Mouse (Mus musculus): ENCODE measurements at regions not wholly inside any gene's neighbourhood (a gene's known extent, or its start where the extent isn't known, plus 50 kb on each side); places are given as distances from the start of the nearest gene placed in this dataset.

GRCm38 (mm10) chr17:85873853-85874586 lies 185.9 kb upstream of the Six2 start:
- Histone ChIP-seq H3K4me3 (replicated peaks) (no peak overlapping the region), H3K4me1 (ENCODE audit: control insufficient read depth) (no peaks in the 10 kb centered on the region), H3K27me3 (ENCODE audit: control insufficient read depth) (peaks cover 26% of the 10 kb centered on the region), H3K36me3 (ENCODE audit: control insufficient read depth) (no peaks in the 10 kb centered on the region), H3K9me3 (ENCODE audit: control insufficient read depth, low read length) (no peaks in the 10 kb centered on the region)
- TF ChIP-seq TAL1 (IDR thresholded peaks at IDR 0.05; ENCODE audit: low read length) (no peak), GATA1 (IDR thresholded peaks at IDR 0.05; ENCODE audit: low read length) (peak; percentile 40; the same call in 1 of the 2 replicates)

- Histone ChIP-seq H3K27me3 (ENCODE audit: control insufficient read depth) (peaks cover 26% of the 10 kb centered on the region), H3K4me1 (ENCODE audit: control insufficient read depth) (no peaks in the 10 kb centered on the region), H3K4me3 (replicated peaks) (no peak overlapping the region), H3K9me3 (ENCODE audit: control insufficient read depth, low read length) (no peaks in the 10 kb centered on the region), H3K36me3 (ENCODE audit: control insufficient read depth) (no peaks in the 10 kb centered on the region)
- TF ChIP-seq TAL1 (IDR thresholded peaks at IDR 0.05; ENCODE audit: low read length) (no peak), GATA1 (IDR thresholded peaks at IDR 0.05; ENCODE audit: low read length) (no peak)
Observed at GRCm38 (mm10) chr17:85872903-85873413, 184.9 kb upstream of the Six2 start.

GRCm38 (mm10) chr17:85870406-85870805 lies 182.3 kb upstream of the Six2 start:
- Histone ChIP-seq H3K27me3 (ENCODE audit: control insufficient read depth) (peaks cover 22% of the 10 kb centered on the region), H3K4me3 (replicated peaks) (no peak overlapping the region), H3K4me1 (ENCODE audit: control insufficient read depth) (no peaks in the 10 kb centered on the region), H3K9me3 (ENCODE audit: control insufficient read depth, low read length) (no peaks in the 10 kb centered on the region), H3K36me3 (ENCODE audit: control insufficient read depth) (no peaks in the 10 kb centered on the region)
- TF ChIP-seq TAL1 (IDR thresholded peaks at IDR 0.05; ENCODE audit: low read length), result no peak
- no peak for TF ChIP-seq GATA1 (IDR thresholded peaks at IDR 0.05; ENCODE audit: low read length)

GRCm38 (mm10) chr17:85869179-85869578 lies 181.1 kb upstream of the Six2 start:
- no peaks in the 10 kb centered on the region for H3K9me3 ChIP-seq (ENCODE audit: control insufficient read depth, low read length)
- TF ChIP-seq TAL1 (IDR thresholded peaks at IDR 0.05; ENCODE audit: low read length) (no peak), GATA1 (IDR thresholded peaks at IDR 0.05; ENCODE audit: low read length) (no peak)
- H3K4me3 ChIP-seq (replicated peaks), result no peak overlapping the region
- H3K27me3 ChIP-seq (ENCODE audit: control insufficient read depth), result peaks cover 11% of the 10 kb centered on the region
- no peaks in the 10 kb centered on the region for H3K36me3 ChIP-seq (ENCODE audit: control insufficient read depth)
- H3K4me1 ChIP-seq (ENCODE audit: control insufficient read depth), result no peaks in the 10 kb centered on the region

- no peaks in the 10 kb centered on the region for H3K36me3 ChIP-seq (ENCODE audit: control insufficient read depth)
- no peaks in the 10 kb centered on the region for H3K9me3 ChIP-seq (ENCODE audit: control insufficient read depth, low read length)
- H3K27me3 ChIP-seq (ENCODE audit: control insufficient read depth), result peaks cover 6% of the 10 kb centered on the region
- H3K4me1 ChIP-seq (ENCODE audit: control insufficient read depth), result no peaks in the 10 kb centered on the region
- no peak overlapping the region for H3K4me3 ChIP-seq (replicated peaks)
- TF ChIP-seq GATA1 (IDR thresholded peaks at IDR 0.05; ENCODE audit: low read length), result no peak
- no peak for TF ChIP-seq TAL1 (IDR thresholded peaks at IDR 0.05; ENCODE audit: low read length)
Observed at GRCm38 (mm10) chr17:85867945-85868616, 180.0 kb upstream of the Six2 start.

GRCm38 (mm10) chr17:85866581-85866980 lies 178.5 kb upstream of the Six2 start:
- Histone ChIP-seq H3K36me3 (ENCODE audit: control insufficient read depth) (no peaks in the 10 kb centered on the region), H3K9me3 (ENCODE audit: control insufficient read depth, low read length) (no peaks in the 10 kb centered on the region), H3K4me1 (ENCODE audit: control insufficient read depth) (no peaks in the 10 kb centered on the region), H3K4me3 (replicated peaks) (no peak overlapping the region), H3K27me3 (ENCODE audit: control insufficient read depth) (no peaks in the 10 kb centered on the region)
- TF ChIP-seq GATA1 (IDR thresholded peaks at IDR 0.05; ENCODE audit: low read length), result no peak
- TF ChIP-seq TAL1 (IDR thresholded peaks at IDR 0.05; ENCODE audit: low read length), result no peak

GRCm38 (mm10) chr17:85865940-85866339 lies 177.9 kb upstream of the Six2 start:
- no peak for TF ChIP-seq TAL1 (IDR thresholded peaks at IDR 0.05; ENCODE audit: low read length)
- no peak for TF ChIP-seq GATA1 (IDR thresholded peaks at IDR 0.05; ENCODE audit: low read length)
- H3K4me3 ChIP-seq (replicated peaks), result no peak overlapping the region
- H3K4me1 ChIP-seq (ENCODE audit: control insufficient read depth), result no peaks in the 10 kb centered on the region
- no peaks in the 10 kb centered on the region for H3K9me3 ChIP-seq (ENCODE audit: control insufficient read depth, low read length)
- no peaks in the 10 kb centered on the region for H3K27me3 ChIP-seq (ENCODE audit: control insufficient read depth)
- H3K36me3 ChIP-seq (ENCODE audit: control insufficient read depth), result no peaks in the 10 kb centered on the region

- Histone ChIP-seq H3K4me1 (ENCODE audit: control insufficient read depth) (no peaks in the 10 kb centered on the region), H3K9me3 (ENCODE audit: control insufficient read depth, low read length) (no peaks in the 10 kb centered on the region), H3K27me3 (ENCODE audit: control insufficient read depth) (no peaks in the 10 kb centered on the region), H3K4me3 (replicated peaks) (no peak overlapping the region), H3K36me3 (ENCODE audit: control insufficient read depth) (no peaks in the 10 kb centered on the region)
- TF ChIP-seq TAL1 (IDR thresholded peaks at IDR 0.05; ENCODE audit: low read length), result no peak
- no peak for TF ChIP-seq GATA1 (IDR thresholded peaks at IDR 0.05; ENCODE audit: low read length)
Observed at GRCm38 (mm10) chr17:85861328-85861727, 173.3 kb upstream of the Six2 start.

GRCm38 (mm10) chr17:85860797-85861196 lies 172.7 kb upstream of the Six2 start:
- Histone ChIP-seq H3K4me3 (replicated peaks) (no peak overlapping the region), H3K27me3 (ENCODE audit: control insufficient read depth) (no peaks in the 10 kb centered on the region), H3K9me3 (ENCODE audit: control insufficient read depth, low read length) (no peaks in the 10 kb centered on the region), H3K36me3 (ENCODE audit: control insufficient read depth) (no peaks in the 10 kb centered on the region), H3K4me1 (ENCODE audit: control insufficient read depth) (no peaks in the 10 kb centered on the region)
- TF ChIP-seq GATA1 (IDR thresholded peaks at IDR 0.05; ENCODE audit: low read length) (no peak), TAL1 (IDR thresholded peaks at IDR 0.05; ENCODE audit: low read length) (no peak)

All from erythroblast, embryonic 14.5 days (primary cell).